Mouse (Mus musculus): ENCODE data around the gene Ccdc9.

GRCm38 (mm10) chr7:16294346-16294745 is 7.8 kb upstream of the Ccdc9 start:
- no peak for TF ChIP-seq UBTF (IDR thresholded peaks at IDR 0.05; ENCODE audit: borderline replicate concordance, insufficient read depth, low read depth, low read length)
- peak; percentile 0 to 69 (median 64); a peak in 4 of 6 replicates for TF ChIP-seq CTCF (IDR thresholded peaks at IDR 0.05 in 2 of 3, conservative IDR thresholded peaks at IDR 0.05 in 1 of 3; ENCODE audit: control insufficient read depth in 1 of 3, insufficient read depth in 1 of 3, low read depth in 2 of 3, low read length in 3 of 3, poor library complexity in 1 of 3, severe bottlenecking in 1 of 3)
- no peak for TF ChIP-seq MEF2A (IDR thresholded peaks at IDR 0.05; ENCODE audit: extremely low read depth, insufficient replicate concordance, low read depth, low read length, poor library complexity, severe bottlenecking)
